Mouse (Mus musculus): ENCODE results near the gene Sox18. TPM values are rescaled to one million over a fixed set of nuclear protein-coding genes. Genes with fewer than 3 reads are reported as not detected.

Sox18 gene
- total RNA-seq, 2 experiments from 2014 or later: 73.4 to 77.1 TPM

- no peak for DNase-seq
- intact Hi-C loops (cut with DNase I): loop anchor here (5.0 kb wide), 1 partner anchor 35 kb away; no protein-coding TSS in a partner anchor
These were observed 14.0 kb downstream of the Sox18 start for GRCm38 (mm10) chr2:181657441-181657840.

- no peak for DNase-seq
- intact Hi-C loops (cut with DNase I): loop anchor here (5.0 kb wide), 1 partner anchor 34 kb away; no protein-coding TSS in a partner anchor
These were observed 14.7 kb downstream of the Sox18 start, which contains the start of gene Gm29797 for GRCm38 (mm10) chr2:181656734-181657133. Gm29797 (plus strand) TSS chr2:181657034.

GRCm38 (mm10) chr2:181653523-181653922 is 17.9 kb downstream of the Sox18 start:
- intact Hi-C loops (cut with DNase I): no loop called here
- DNase-seq: no peak

- DNase-seq: no peak
- intact Hi-C loops (cut with DNase I): no loop called here
These were observed 18.4 kb downstream of the Sox18 start for GRCm38 (mm10) chr2:181653065-181653464.

- DNase-seq: no peak
- intact Hi-C loops (cut with DNase I): no loop called here
These were observed 22.5 kb downstream of the Sox18 start for GRCm38 (mm10) chr2:181648926-181649325.

- intact Hi-C loops (cut with DNase I): no loop called here
- no peak for DNase-seq
These were observed 24.6 kb downstream of the Sox18 start for GRCm38 (mm10) chr2:181646626-181647472.

GRCm38 (mm10) chr2:181645666-181646065 is 25.8 kb downstream of the Sox18 start:
- intact Hi-C loops (cut with DNase I): loop anchor here (2.0 kb wide), 1 partner anchor 33 kb away; no protein-coding TSS in a partner anchor
- DNase-seq: no peak

GRCm38 (mm10) chr2:181644361-181644760 is 27.1 kb downstream of the Sox18 start:
- DNase-seq: peak; percentile 39 to 56
- intact Hi-C loops (cut with DNase I): loop anchor here (2.0 kb wide), 1 partner anchor 34 kb away; no protein-coding TSS in a partner anchor

GRCm38 (mm10) chr2:181635865-181636264 is 35.6 kb downstream of the Sox18 start:
- intact Hi-C loops (cut with DNase I): no loop called here
- DNase-seq: no peak

GRCm38 (mm10) chr2:181632624-181633023 is 38.8 kb downstream of the Sox18 start:
- intact Hi-C loops (cut with DNase I): no loop called here
- DNase-seq: no peak

- intact Hi-C loops (cut with DNase I): no loop called here
- DNase-seq: no peak
These were observed 43.0 kb downstream of the Sox18 start for GRCm38 (mm10) chr2:181628471-181628870.

- DNase-seq: peak; percentile 11 to 34
- intact Hi-C loops (cut with DNase I): loop anchor here (2.0 to 5.0 kb wide), 3 partner anchors 34 to 84 kb away; partner anchors contain the start of gene Gm29797
These were observed 48.0 kb downstream of the Sox18 start for GRCm38 (mm10) chr2:181623401-181623800.

Other genes with a start within 250 kb of the Sox18 start
- gene Zbtb46, start 212.2 kb downstream of the Sox18 start, total RNA-seq (2021): 10 to 100 TPM; 13.8 to 14.4 TPM
- gene Abhd16b, start 178.4 kb downstream of the Sox18 start, total RNA-seq (2021): not detected
- gene Tpd52l2, start 174.5 kb downstream of the Sox18 start, total RNA-seq (2021): 10 to 100 TPM; 63.4 to 68.9 TPM
- 10 to 100 TPM; 81.4 to 83.8 TPM for gene Dnajc5, start 151.2 kb downstream of the Sox18 start, total RNA-seq (2021)
- gene Uckl1, start 86.7 kb downstream of the Sox18 start, total RNA-seq (2021): 10 to 100 TPM; 41.0 to 47.0 TPM
- 10 to 100 TPM; 30.9 to 37.1 TPM for gene Prpf6, start 79.8 kb downstream of the Sox18 start, total RNA-seq (2021)
- 10 to 100 TPM; 20.4 to 27.3 TPM for gene Zfp512b, start 78.8 kb downstream of the Sox18 start, total RNA-seq (2021)
- gene Samd10, start 72.4 kb downstream of the Sox18 start, total RNA-seq (2021): 1 to 10 TPM; 1.8 to 2.1 TPM
- not detected for gene Gm29797, start 14.6 kb downstream of the Sox18 start, total RNA-seq (2021)
- 1 to 10 TPM; 6.4 to 8.7 TPM for gene Tcea2, start 8.7 kb upstream of the Sox18 start, total RNA-seq (2021)
- 1 to 10 TPM; 7.2 to 8.1 TPM for gene Rgs19, start 22.3 kb upstream of the Sox18 start, total RNA-seq (2021)
- gene Lkaaear1, start 26.8 kb upstream of the Sox18 start, total RNA-seq (2021): not detected
- gene Oprl1, start 43.4 kb upstream of the Sox18 start, total RNA-seq (2021): not detected
- not detected for gene Myt1, start 91.7 kb upstream of the Sox18 start, total RNA-seq (2021)
- gene Pcmtd2, start 166.2 kb upstream of the Sox18 start, total RNA-seq (2021): 10 to 100 TPM; 43.4 to 61.5 TPM
- gene Polr3k, start 192.7 kb upstream of the Sox18 start, total RNA-seq (2021): 10 to 100 TPM; 10.9 to 11.0 TPM

Data from heart, postnatal 14 days (tissue).